Mouse (Mus musculus) G1E (cell line): ENCODE data around the gene Bdh1.

Source experiments
- CTCF ChIP-seq: IDR thresholded peaks from 2 replicates; pipeline ENCODE4 v1.5.1; 2012; ENCODE audit warnings: low read depth, low read length, inconsistent platforms, mixed read lengths
- GATA1 ChIP-seq: IDR thresholded peaks from 2 replicates; pipeline ENCODE4 v1.6.1; 2012; ENCODE audit warnings: borderline replicate concordance, low read length, inconsistent platforms, mixed read lengths
- POLR2AphosphoS5 ChIP-seq: IDR thresholded peaks from 2 replicates; pipeline ENCODE4 v1.6.1; 2012; ENCODE audit warnings: low read depth, low read length, inconsistent platforms; ENCODE audit not compliant: insufficient replicate concordance
- TAL1 ChIP-seq: conservative IDR thresholded peaks from 2 replicates; pipeline ENCODE4 v1.6.1; 2012; ENCODE audit warnings: low read depth, low read length, inconsistent platforms, mixed read lengths

DNA sequence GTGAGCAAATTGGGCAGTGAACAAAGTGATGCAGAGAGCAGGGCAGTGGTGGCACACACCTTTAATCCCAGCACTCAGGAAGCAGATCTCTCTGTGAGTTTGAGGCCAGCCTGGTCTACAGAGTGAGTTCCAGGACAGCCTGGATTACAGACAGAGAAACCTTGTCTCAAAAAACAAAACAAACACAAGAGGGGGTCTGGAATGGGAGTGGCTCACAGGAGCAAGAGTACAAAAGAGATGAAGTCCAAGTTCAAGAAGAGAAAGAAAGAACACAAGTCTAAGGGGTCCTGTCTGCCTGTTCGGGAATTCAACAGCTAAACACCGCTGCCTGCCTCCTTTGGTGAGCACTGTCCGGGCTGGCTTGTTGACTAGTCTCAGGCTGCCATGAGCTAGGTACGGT lies 13.1 kb downstream of the Bdh1 start:
- TF ChIP-seq CTCF = no peak
- no peak for TF ChIP-seq POLR2AphosphoS5
- TF ChIP-seq TAL1 = no peak
- no peak for TF ChIP-seq GATA1
